Mouse (Mus musculus) thymus, adult 2 months (tissue): ENCODE results near the gene Tpmt. TPM values are rescaled to one million over a fixed set of nuclear protein-coding genes. Genes with fewer than 3 reads are reported as not detected.
A peak's percentile ranks its signal among the peaks of the same experiment; 100 is the strongest.

Source experiments
- DNase-seq: peaks from one replicate; pipeline ENCODE4 v3.0.0; 2021
- H3K27ac ChIP-seq: fragments of 200-500 bp; 2 replicates; pipeline ENCODE4 v1.5.1; 2012; ENCODE audit warnings: low read length, control low read depth; ENCODE audit not compliant: control insufficient read depth, insufficient read depth
- H3K27me3 ChIP-seq: fragments of 200-500 bp; 2 replicates; pipeline ENCODE4 v1.6.1; 2012; ENCODE audit warnings: mild to moderate bottlenecking, low read length, moderate library complexity, mixed read lengths; ENCODE audit not compliant: control insufficient read depth, insufficient read depth
- H3K36me3 ChIP-seq: fragments of 200-500 bp; 2 replicates; pipeline ENCODE4 v1.6.1; 2012; ENCODE audit warnings: mild to moderate bottlenecking, low read length, moderate library complexity; ENCODE audit not compliant: control insufficient read depth, insufficient read depth
- H3K4me1 ChIP-seq: fragments of 200-500 bp; replicated peaks from 2 replicates; pipeline ENCODE4 v1.6.1; 2012; ENCODE audit warnings: low read length; ENCODE audit not compliant: control insufficient read depth, insufficient read depth
- H3K4me3 ChIP-seq: fragments of 200-500 bp; 2 replicates; pipeline ENCODE4 v1.5.1; 2012; ENCODE audit warnings: mild to moderate bottlenecking, low read length, control low read depth, moderate library complexity; ENCODE audit not compliant: control insufficient read depth, insufficient read depth
- CTCF ChIP-seq: fragments of 200-500 bp; IDR thresholded peaks from 2 replicates; pipeline ENCODE4 v1.5.1; 2012; ENCODE audit warnings: mild to moderate bottlenecking, control low read depth, low read length, moderate library complexity, borderline replicate concordance; ENCODE audit not compliant: control insufficient read depth, poor library complexity, insufficient read depth; ENCODE audit errors: extremely low read depth
- POLR2A ChIP-seq: fragments of 200-500 bp; IDR thresholded peaks from 2 replicates; pipeline ENCODE4 v1.6.1; 2012; ENCODE audit warnings: mild to moderate bottlenecking, low read length, control low read depth, moderate library complexity; ENCODE audit not compliant: control insufficient read depth, poor library complexity, insufficient read depth; ENCODE audit errors: extremely low read depth
- WGBS: fragments of 180-500 bp; shearing (Covaris S2); methylation state at CpG from one replicate; pipeline ENCODE4 v1.1.7; 2018; 5-methylcytosine and 5-hydroxymethylcytosine counted together
- polyA plus RNA-seq: library from polyadenylated mRNA; depleted of rRNA; stranded (reverse); fragments of >200 nt; gene quantifications from 2 replicates; pipeline ENCODE4 v1.2.3, GENCODE M21; 2012

The Tpmt gene
- polyA plus RNA-seq, 1 experiment = 2.1 TPM

DNA sequence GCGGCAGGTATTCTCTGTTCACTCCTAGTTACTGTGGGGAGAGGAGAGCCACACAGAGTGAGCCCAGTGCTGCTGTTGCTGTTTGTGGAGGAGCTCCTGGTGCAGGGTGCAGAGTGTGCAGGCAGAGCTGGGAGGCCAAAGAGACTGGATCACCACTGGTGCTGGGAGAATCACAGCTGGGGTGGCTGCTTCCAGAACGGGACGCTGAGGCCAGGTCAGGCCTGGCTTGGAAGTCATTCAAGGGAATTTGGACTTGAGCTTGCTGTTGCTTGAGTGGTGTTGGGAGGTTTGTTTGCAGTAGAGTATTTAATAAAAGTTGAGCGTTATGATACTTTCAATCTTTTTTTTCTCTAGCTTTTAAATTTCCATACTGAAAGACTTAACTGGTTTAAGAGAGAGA is 3.5 kb upstream of the Tpmt start:
- no peak for DNase-seq
- no peak overlapping the region for H3K4me3 ChIP-seq
- peaks cover 9% of the 10 kb centered on the region for H3K4me1 ChIP-seq
- 92% methylated on average over 4 of the region's 4 CpGs for WGBS
- no peak overlapping the region for H3K27ac ChIP-seq
- H3K36me3 ChIP-seq = peaks cover 18% of the 10 kb centered on the region
- TF ChIP-seq CTCF = no peak
- TF ChIP-seq POLR2A = no peak
- H3K27me3 ChIP-seq = no peaks in the 10 kb centered on the region

DNA sequence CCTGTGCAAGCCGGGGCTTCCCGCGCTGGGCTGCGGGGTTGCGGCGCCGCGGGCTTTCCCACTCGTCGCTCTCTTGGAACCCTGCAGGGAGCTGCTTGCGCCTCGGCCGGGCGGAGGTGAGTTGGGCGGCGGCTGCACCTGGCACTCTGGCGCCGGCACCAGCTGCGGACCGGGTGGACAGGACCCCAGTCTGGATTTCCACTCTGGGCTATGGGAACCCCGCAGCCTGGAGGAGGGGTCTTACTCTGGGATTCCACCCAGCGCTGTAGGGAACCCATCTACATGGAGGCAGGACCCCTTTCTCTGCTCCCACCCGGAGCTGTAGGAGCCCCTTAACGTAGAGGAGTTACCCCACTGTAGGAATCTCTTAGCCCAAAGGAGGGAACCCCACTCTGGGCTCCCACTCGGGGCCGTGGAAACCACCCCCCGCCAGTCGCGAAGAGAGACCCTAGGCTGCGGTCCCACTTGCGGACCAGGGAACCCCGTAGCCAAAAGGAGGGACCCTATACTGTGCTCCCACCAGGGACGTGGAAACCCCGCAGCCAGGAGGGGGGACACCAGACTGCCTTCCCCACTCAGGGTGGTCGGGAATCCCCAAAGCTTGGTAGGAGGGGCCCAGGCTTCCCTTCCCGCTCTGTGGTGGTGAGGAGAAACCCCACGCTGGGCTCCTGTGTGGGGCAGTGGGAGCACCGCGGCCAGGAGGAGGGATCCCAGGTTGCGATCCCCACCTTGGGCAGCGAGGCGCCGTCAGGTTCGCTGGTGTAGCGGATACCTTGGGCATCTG is 512 bp downstream of the Tpmt start:
- Histone ChIP-seq H3K36me3 (no peaks in the 10 kb centered on the region), H3K4me3 (peak overlapping the region; percentile 82), H3K27ac (no peak overlapping the region), H3K4me1 (peaks cover 9% of the 10 kb centered on the region), H3K27me3 (no peaks in the 10 kb centered on the region)
- TF ChIP-seq CTCF (no peak), POLR2A (no peak)
- WGBS = 2% methylated on average over 45 of the region's 45 CpGs
- peak; percentile 41 for DNase-seq

- no peaks in the 10 kb centered on the region for H3K27me3 ChIP-seq
- DNase-seq = peak; percentile 98
- peak within 1 kb of the TSS; percentile 82 for H3K4me3 ChIP-seq
Measured at GRCm38 (mm10) chr13:47043030-47043680, 1.4 kb downstream of the Tpmt start, which contains the start of gene Kdm1b. Kdm1b (plus strand) TSS chr13:47043499.

GRCm38 (mm10) chr13:47042024-47042633 is 2.4 kb downstream of the Tpmt start:
- Histone ChIP-seq H3K27me3 (no peaks in the 10 kb centered on the region), H3K4me3 (no peak overlapping the region), H3K36me3 (no peaks in the 10 kb centered on the region), H3K4me1 (peaks cover 9% of the 10 kb centered on the region), H3K27ac (no peak overlapping the region)
- no peak for TF ChIP-seq POLR2A
- TF ChIP-seq CTCF = no peak
- no peak for DNase-seq
- WGBS = 65% methylated on average over 8 of the region's 8 CpGs

More at GRCm38 (mm10) chr13:47043030-47043680, 1.4 kb downstream of the Tpmt start, which contains the start of gene Kdm1b:
- H3K27ac ChIP-seq = no peak within 1 kb of the TSS
- under 1% methylated on average over 48 of the region's 48 CpGs for WGBS
- peaks cover 9% of the 10 kb centered on the region for H3K4me1 ChIP-seq
- no peaks in the 10 kb centered on the region for H3K36me3 ChIP-seq
- TF ChIP-seq POLR2A (peak; percentile 97), CTCF (peak; percentile 65)

GRCm38 (mm10) chr13:47040061-47040460 is 4.5 kb downstream of the Tpmt start:
- Histone ChIP-seq H3K27me3 (no peaks in the 10 kb centered on the region), H3K4me3 (no peak overlapping the region), H3K4me1 (peaks cover 9% of the 10 kb centered on the region), H3K36me3 (no peaks in the 10 kb centered on the region), H3K27ac (no peak overlapping the region)
- TF ChIP-seq CTCF (no peak), POLR2A (no peak)
- 97% methylated on average over 5 of the region's 5 CpGs for WGBS
- DNase-seq = no peak

DNA sequence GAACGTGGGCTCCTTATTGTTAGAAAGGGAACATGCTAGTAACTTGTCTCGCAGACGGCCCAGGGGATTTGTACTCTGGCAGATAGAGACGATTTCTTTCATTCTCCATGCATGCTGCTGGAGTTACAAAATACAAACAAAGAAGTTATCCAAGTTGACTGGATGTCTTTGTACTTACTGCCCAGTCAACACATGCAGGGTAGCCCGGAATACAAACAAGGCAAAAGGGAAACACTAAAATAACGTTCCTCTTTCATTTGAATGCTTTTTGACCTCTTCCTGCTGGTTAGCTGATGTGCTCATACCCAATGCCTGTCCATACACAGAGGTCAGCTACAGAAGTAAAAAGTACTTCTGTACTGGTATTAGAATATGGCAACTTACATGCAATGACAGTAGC is 6.6 kb downstream of the Tpmt start:
- Histone ChIP-seq H3K4me3 (no peak overlapping the region), H3K4me1 (no peaks in the 10 kb centered on the region), H3K27me3 (no peaks in the 10 kb centered on the region), H3K36me3 (no peaks in the 10 kb centered on the region), H3K27ac (no peak overlapping the region)
- TF ChIP-seq CTCF (no peak), POLR2A (no peak)
- DNase-seq = no peak
- WGBS = 91% methylated on average over 6 of the region's 6 CpGs
